Mouse (Mus musculus) E14TG2a.4 (cell line): Measurements from ENCODE around the gene Tiam2.

Source experiments
- H3K27me3 ChIP-seq: 2 replicates; pipeline ENCODE4 v1.6.1; 2014; ENCODE audit warnings: low read length, control low read depth; ENCODE audit not compliant: insufficient read depth
- H3K36me3 ChIP-seq: 2 replicates; pipeline ENCODE4 v1.6.1; 2014; ENCODE audit warnings: low read length, control low read depth; ENCODE audit not compliant: insufficient read depth
- H3K4me1 ChIP-seq: replicated peaks from 2 replicates; pipeline ENCODE4 v1.6.1; 2014; ENCODE audit warnings: low read depth, low read length, control low read depth
- H3K4me3 ChIP-seq: replicated peaks from 2 replicates; pipeline ENCODE4 v1.5.1; 2014; ENCODE audit warnings: mild to moderate bottlenecking, low read length
- H3K9me3 ChIP-seq: 2 replicates; pipeline ENCODE4 v1.6.1; 2014; ENCODE audit warnings: low read length, control low read depth
- CTCF ChIP-seq: conservative IDR thresholded peaks from 2 replicates; pipeline ENCODE4 v1.5.1; 2014; ENCODE audit warnings: low read length
- NANOG ChIP-seq: IDR thresholded peaks from 2 replicates; pipeline ENCODE4 v1.6.1; 2014; ENCODE audit warnings: borderline replicate concordance, low read length, mixed read lengths
- POU5F1 ChIP-seq: IDR thresholded peaks from 2 replicates; pipeline ENCODE4 v1.6.1; 2014; ENCODE audit warnings: low read length, borderline replicate concordance

Tiam2 gene

GRCm38 (mm10) chr17:3465861-3466260 is 139.5 kb downstream of the Tiam2 start:
- TF ChIP-seq NANOG: no peak
- no peak for TF ChIP-seq CTCF
- TF ChIP-seq POU5F1: no peak
- Histone ChIP-seq H3K9me3 (no peaks in the 10 kb centered on the region), H3K27me3 (0 out of 2 replicates have a peak, but pooled peaks cover 2% of the 10 kb centered on the region), H3K4me3 (no peak overlapping the region), H3K4me1 (peaks cover 3% of the 10 kb centered on the region), H3K36me3 (no peaks in the 10 kb centered on the region)

- H3K9me3 ChIP-seq: no peaks in the 10 kb centered on the region
- TF ChIP-seq CTCF: no peak
- TF ChIP-seq POU5F1: no peak
These were observed 140.3 kb downstream of the Tiam2 start for GRCm38 (mm10) chr17:3466681-3467080.

GRCm38 (mm10) chr17:3467636-3468324 is 141.4 kb downstream of the Tiam2 start:
- no peaks in the 10 kb centered on the region for H3K36me3 ChIP-seq
- H3K4me1 ChIP-seq: no peaks in the 10 kb centered on the region
- TF ChIP-seq CTCF (no peak), POU5F1 (no peak), NANOG (no peak)
- H3K4me3 ChIP-seq: no peak overlapping the region
- no peaks in the 10 kb centered on the region for H3K9me3 ChIP-seq
- 0 out of 2 replicates have a peak, but pooled peaks cover 2% of the 10 kb centered on the region for H3K27me3 ChIP-seq

More at GRCm38 (mm10) chr17:3466681-3467080, 140.3 kb downstream of the Tiam2 start:
- no peak overlapping the region for H3K4me3 ChIP-seq
- 0 out of 2 replicates have a peak, but pooled peaks cover 2% of the 10 kb centered on the region for H3K27me3 ChIP-seq
- no peaks in the 10 kb centered on the region for H3K36me3 ChIP-seq
- no peaks in the 10 kb centered on the region for H3K4me1 ChIP-seq

GRCm38 (mm10) chr17:3472018-3472417 is 145.6 kb downstream of the Tiam2 start:
- Histone ChIP-seq H3K27me3 (no peaks in the 10 kb centered on the region; the same call in 1 of the 2 replicates), H3K4me1 (no peaks in the 10 kb centered on the region), H3K4me3 (no peak overlapping the region), H3K9me3 (no peaks in the 10 kb centered on the region), H3K36me3 (no peaks in the 10 kb centered on the region)
- TF ChIP-seq POU5F1: no peak
- no peak for TF ChIP-seq CTCF

- H3K36me3 ChIP-seq: no peaks in the 10 kb centered on the region
- no peak overlapping the region for H3K4me3 ChIP-seq
- no peaks in the 10 kb centered on the region for H3K9me3 ChIP-seq
- H3K4me1 ChIP-seq: no peaks in the 10 kb centered on the region
- TF ChIP-seq NANOG (no peak), POU5F1 (no peak), CTCF (no peak)
- no peaks in the 10 kb centered on the region; the same call in 1 of the 2 replicates for H3K27me3 ChIP-seq
These were observed 150.2 kb downstream of the Tiam2 start for GRCm38 (mm10) chr17:3476546-3476945.

GRCm38 (mm10) chr17:3481576-3482575 is 155.5 kb downstream of the Tiam2 start:
- H3K27me3 ChIP-seq: no peaks in the 10 kb centered on the region; the same call in 1 of the 2 replicates
- no peaks in the 10 kb centered on the region for H3K36me3 ChIP-seq
- H3K4me1 ChIP-seq: no peaks in the 10 kb centered on the region
- TF ChIP-seq POU5F1 (no peak), NANOG (no peak), CTCF (no peak)
- H3K4me3 ChIP-seq: no peak overlapping the region
- no peaks in the 10 kb centered on the region for H3K9me3 ChIP-seq

GRCm38 (mm10) chr17:3483091-3483490 is 156.7 kb downstream of the Tiam2 start:
- TF ChIP-seq NANOG (no peak), CTCF (no peak), POU5F1 (no peak)
- no peaks in the 10 kb centered on the region for H3K36me3 ChIP-seq
- H3K27me3 ChIP-seq: no peaks in the 10 kb centered on the region
- H3K4me1 ChIP-seq: no peaks in the 10 kb centered on the region
- no peaks in the 10 kb centered on the region for H3K9me3 ChIP-seq
- no peak overlapping the region for H3K4me3 ChIP-seq

- H3K36me3 ChIP-seq: no peaks in the 10 kb centered on the region
- no peaks in the 10 kb centered on the region for H3K27me3 ChIP-seq
These were observed 159.5 kb downstream of the Tiam2 start for GRCm38 (mm10) chr17:3485851-3486250.

More at GRCm38 (mm10) chr17:3485851-3486250, 159.5 kb downstream of the Tiam2 start:
- Histone ChIP-seq H3K4me1 (no peaks in the 10 kb centered on the region), H3K4me3 (no peak overlapping the region), H3K9me3 (no peaks in the 10 kb centered on the region)
- no peak for TF ChIP-seq NANOG
- no peak for TF ChIP-seq CTCF
- TF ChIP-seq POU5F1: no peak
